Mouse (Mus musculus) brain, embryonic 14.5 days (tissue): ENCODE measurements around the gene Shank3. TPM values are rescaled to one million over a fixed set of nuclear protein-coding genes. Genes with fewer than 3 reads are reported as not detected.
A peak's percentile ranks its signal among the peaks of the same experiment; 100 is the strongest.

ENCODE experiments used
- DNase-seq: peaks from one replicate; pipeline ENCODE4 v3.0.0-alpha.2; 2011; ENCODE audit warnings: low read depth
- CTCF ChIP-seq: fragments of 200-500 bp; IDR thresholded peaks from 2 replicates; pipeline ENCODE4 v1.5.1; 2012; ENCODE audit warnings: inconsistent platforms, mild to moderate bottlenecking, moderate library complexity, borderline replicate concordance; ENCODE audit not compliant: insufficient read depth, insufficient read length; ENCODE audit errors: extremely low read depth
- POLR2A ChIP-seq: fragments of 200-500 bp; IDR thresholded peaks from 2 replicates; pipeline ENCODE4 v1.6.1; 2012; ENCODE audit warnings: mild to moderate bottlenecking, inconsistent platforms, borderline replicate concordance; ENCODE audit not compliant: poor library complexity, insufficient read depth, insufficient read length, severe bottlenecking; ENCODE audit errors: extremely low read depth
- polyA plus RNA-seq: library from polyadenylated mRNA; depleted of rRNA; stranded (reverse); fragments of >200 nt; gene quantifications from 2 replicates; pipeline ENCODE4 v1.2.3, GENCODE M21; 2012; rRNA removed

Shank3 gene
- polyA plus RNA-seq, 1 experiment, result 41.5 TPM

DNA sequence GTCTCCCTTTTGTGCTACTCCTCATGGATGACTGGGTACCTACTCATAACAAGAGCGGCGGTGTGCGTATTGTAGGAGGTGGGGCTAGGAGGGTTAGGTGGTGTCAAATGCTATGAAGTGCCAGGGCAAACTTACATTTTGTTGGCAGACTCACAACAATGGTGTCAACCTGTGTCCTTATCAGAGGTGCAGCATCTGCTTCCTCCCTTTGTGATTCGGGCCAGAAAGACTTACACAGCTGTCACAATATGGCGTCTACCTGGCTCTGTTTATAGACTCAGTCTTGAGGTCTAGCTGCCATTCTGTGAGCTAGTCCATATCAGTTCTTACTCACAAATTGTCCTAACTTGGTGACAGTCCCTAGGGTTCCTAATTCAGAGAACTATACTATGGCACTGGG lies 85.7 kb downstream of the Shank3 start:
- no peak for TF ChIP-seq CTCF
- no peak for TF ChIP-seq POLR2A

DNA sequence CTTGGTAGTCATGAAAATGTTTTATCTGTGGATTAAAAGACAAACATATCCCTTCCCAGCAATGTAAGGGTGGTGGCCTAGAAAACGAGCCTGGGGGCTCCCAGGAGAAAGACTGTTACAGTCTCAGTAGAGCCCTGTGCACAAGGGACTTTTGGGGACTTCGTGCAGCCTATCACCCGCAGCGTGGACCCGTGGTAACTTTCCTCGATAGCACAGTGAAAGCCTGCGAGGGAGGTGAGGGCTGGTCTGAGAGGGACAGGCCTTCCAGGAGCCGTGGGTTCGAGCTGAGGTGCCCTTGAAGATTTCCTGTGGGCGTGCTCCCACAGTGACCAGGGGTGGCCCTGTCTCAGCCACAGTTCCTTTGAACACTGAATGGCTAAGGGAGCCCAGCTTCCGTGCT lies 86.2 kb downstream of the Shank3 start:
- DNase-seq, result no peak
- TF ChIP-seq CTCF (no peak), POLR2A (no peak)

More for the DNA sequence above, 85.7 kb downstream of the Shank3 start:
- no peak for DNase-seq

DNA sequence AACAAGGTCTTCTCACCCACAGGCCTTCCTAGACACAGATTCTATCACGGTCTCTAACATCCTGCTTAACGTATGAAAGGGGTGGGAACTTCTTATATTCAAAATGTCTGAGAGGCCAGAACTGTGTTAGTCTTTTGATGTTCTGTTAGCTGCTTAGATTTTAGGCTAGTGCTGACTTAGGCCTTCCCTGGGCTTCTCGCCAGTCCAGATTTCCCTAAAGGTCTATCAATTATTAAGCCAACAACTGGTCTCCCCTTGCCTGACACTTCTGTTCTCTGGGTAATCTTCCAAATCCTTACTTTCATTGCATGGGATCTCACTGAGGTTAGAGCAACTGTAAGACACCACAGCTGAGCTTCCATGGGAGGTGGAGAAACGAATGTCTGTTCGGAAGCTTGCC lies 89.7 kb downstream of the Shank3 start:
- no peak for DNase-seq
- TF ChIP-seq CTCF (no peak), POLR2A (no peak)

DNA sequence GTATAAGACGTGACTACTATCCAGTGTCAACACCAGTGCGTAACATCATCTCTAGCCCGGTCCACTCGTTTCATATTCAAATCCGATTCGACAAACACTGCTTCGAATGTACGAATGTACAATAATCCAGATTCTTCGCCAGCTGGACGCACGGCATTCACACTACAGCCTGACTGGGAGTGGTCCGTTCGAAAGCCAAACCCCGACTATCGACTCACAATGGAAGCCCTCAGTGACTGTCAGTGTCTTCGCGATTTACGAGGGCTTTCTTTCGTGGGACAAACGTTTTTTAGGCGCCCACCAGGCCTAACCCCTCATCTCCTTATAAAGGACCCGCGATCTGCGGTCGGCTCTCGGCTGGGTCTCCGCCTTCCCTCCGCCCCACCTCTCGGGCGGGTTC lies 91.9 kb downstream of the Shank3 start:
- DNase-seq, result no peak

DNA sequence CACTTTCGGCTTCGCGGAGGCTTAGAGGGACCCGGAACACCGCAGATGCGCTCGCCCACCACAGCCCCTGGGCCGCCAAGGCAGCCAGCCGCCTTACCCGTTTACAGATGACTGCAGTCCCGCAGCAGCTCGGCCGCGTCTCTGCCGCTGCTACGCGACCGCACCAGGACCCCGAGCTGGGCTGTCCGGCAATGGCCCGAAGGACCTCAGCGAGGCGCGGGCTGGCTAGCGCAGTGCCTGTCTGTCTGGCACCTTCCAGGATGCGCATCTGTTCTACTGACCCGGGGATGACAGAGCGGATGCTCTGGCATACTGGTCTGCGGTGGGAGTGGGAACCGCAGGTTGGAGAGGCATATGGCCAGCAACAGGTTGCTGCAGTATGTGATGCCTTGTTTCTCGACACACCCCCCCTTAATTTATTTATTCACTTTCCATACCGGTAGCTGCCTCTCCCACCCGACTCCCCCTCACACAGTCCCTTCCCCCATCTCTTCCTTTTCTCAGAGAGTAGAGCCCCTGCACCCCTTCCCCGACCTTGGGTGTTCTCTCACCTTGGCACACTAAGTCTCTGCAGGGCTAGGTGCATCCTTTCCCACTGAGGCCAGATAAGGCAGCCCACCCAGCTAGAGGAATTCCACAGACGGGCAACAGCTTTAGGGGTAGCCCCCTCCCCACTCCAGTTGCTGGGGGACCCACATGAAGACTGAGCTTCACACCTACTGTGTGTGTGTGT lies 92.5 kb downstream of the Shank3 start, which contains the start of gene Rabl2:
Gene Rabl2 (minus strand): TSS at position 201 of the 733 bp plus-strand sequence.
- peak; percentile 96 for DNase-seq
- TF ChIP-seq CTCF (peak; percentile 38), POLR2A (peak; percentile 80; the same call in 1 of the 2 replicates)

More for the DNA sequence above, 91.9 kb downstream of the Shank3 start:
- no peak for TF ChIP-seq POLR2A
- TF ChIP-seq CTCF, result no peak

DNA sequence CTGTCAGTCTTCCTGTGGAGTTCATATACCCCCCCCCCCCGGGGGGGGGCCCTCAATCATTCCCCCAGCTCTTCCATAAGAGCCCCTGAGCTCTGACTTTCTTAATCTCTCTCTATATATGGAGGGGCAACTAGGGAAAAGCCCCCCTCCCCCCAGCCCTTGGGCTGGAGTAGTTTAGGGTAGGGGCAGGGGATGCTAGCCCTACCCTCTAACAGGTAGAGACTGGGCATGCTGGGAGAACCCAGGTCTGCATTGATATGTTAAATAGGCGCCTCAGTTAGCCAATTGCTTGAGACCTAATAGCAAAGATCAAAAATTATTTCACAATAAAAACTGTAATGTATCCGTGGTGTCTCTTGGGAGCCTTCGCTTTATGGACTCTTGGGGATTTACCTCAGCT lies 93.1 kb downstream of the Shank3 start:
- no peak for DNase-seq
- no peak for TF ChIP-seq CTCF
- TF ChIP-seq POLR2A, result no peak

DNA sequence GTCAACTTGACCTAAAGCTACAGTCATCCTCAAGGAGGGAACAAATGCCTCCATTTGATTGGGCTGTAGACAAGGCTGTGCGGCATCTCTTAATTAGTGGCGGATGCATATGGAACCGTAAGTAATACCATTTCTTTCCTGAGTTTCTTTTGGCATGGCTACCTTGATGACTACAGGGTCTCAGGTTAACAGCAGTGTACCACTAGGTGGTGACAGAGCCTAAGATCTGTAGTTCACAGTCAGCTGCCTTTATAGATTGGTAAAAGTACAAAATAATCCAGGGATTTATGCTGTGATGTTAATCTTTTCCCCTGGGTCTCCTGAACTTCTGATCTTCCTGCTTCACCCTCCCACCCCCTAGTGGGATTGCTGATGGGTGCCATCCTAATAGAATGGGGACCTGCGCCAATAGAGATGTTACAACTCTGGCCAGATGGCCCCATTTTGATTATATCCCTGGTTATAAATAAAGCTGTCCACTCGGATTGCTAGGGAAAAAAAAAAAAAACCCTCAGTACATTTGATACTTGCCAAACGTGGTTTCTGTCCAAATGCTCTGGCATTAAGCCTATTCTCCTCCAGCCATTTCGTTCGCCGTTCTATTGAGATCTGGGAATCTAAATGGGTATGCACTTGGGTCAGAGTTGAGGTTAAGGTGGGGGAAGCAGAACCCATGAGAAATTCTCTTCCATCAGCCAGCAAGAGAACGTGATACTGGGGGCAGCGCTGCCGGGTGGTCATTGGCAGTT lies 106.6 kb downstream of the Shank3 start:
- TF ChIP-seq POLR2A (no peak), CTCF (peak; percentile 11; the same call in 1 of the 2 replicates)
- DNase-seq, result peak; percentile 27

DNA sequence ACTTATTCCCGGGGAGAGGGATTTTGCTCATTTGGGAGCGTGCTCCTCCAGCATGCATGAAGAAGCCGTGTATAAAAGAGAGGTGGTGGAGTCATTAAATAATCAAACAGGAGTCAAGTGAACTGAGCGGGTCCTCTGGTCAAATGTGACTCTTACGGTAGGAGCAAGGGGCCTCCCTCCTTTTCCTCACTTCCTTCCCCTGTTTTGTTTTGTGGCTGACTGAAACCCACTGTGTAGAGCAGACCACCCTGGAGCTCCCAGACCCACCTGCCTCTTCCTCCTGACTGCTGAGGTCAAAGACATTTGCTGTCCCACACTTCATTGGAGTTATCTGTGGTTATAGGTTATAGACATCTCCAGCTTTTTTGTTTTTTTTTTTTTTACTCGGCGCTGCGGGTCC lies 108.1 kb downstream of the Shank3 start:
- no peak for TF ChIP-seq CTCF
- no peak for TF ChIP-seq POLR2A
- DNase-seq, result no peak

DNA sequence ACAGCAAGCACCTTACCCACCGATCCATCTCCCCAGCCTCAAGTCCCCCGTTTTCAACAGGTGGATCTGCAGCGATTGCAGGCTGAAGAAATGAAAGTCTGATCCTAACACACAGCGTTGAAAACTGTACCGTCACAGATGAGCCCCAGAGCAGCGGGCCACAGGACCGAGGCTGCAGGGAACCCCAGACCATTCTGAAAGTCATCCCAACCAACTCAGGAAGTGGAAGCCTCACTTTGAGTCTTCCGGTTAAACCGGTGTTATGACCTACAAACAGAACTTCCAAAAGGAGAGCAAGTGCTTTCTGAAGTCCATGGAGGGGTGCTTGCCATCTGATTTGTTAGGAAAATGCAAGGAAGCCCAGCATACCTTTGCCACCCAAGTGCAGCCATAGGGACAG lies 108.5 kb downstream of the Shank3 start:
- no peak for TF ChIP-seq POLR2A
- TF ChIP-seq CTCF, result no peak
- DNase-seq, result no peak

Other genes starting within 250 kb of the Shank3 start
- gene Sbf1, start 184.3 kb upstream of the Shank3 start, polyA plus RNA-seq, result 186 and 229 TPM in 2 replicates
- 0.11 TPM in 1 of 2 replicates, not detected in the other for gene Adm2, start 176.9 kb upstream of the Shank3 start, polyA plus RNA-seq
- not detected in 2 replicates for gene Miox, start 165.2 kb upstream of the Shank3 start, polyA plus RNA-seq
- 26.5 and 32.5 TPM in 2 replicates for gene Lmf2, start 144.0 kb upstream of the Shank3 start, polyA plus RNA-seq
- gene Ncaph2, start 143.9 kb upstream of the Shank3 start, polyA plus RNA-seq, result 126 and 172 TPM in 2 replicates
- gene Sco2, start 125.8 kb upstream of the Shank3 start, polyA plus RNA-seq, result 30.7 and 37.2 TPM in 2 replicates
- 3.8 and 4.6 TPM in 2 replicates for gene Tymp, start 122.6 kb upstream of the Shank3 start, polyA plus RNA-seq
- gene Odf3b, start 120.3 kb upstream of the Shank3 start, polyA plus RNA-seq, result 2.4 and 3.2 TPM in 2 replicates
- gene Klhdc7b, start 114.7 kb upstream of the Shank3 start, polyA plus RNA-seq, result 0.01 TPM in 1 of 2 replicates, not detected in the other
- not detected in 2 replicates for gene Syce3, start 89.1 kb upstream of the Shank3 start, polyA plus RNA-seq
- gene Cpt1b, start 73.8 kb upstream of the Shank3 start, polyA plus RNA-seq, result 7.0 and 8.6 TPM in 2 replicates
- 2.5 and 3.1 TPM in 2 replicates for gene C730034F03Rik, start 70.0 kb upstream of the Shank3 start, polyA plus RNA-seq
- gene Gm44502, start 69.9 kb upstream of the Shank3 start, polyA plus RNA-seq, result 0.34 and 1.3 TPM in 2 replicates
- 79.4 and 82.4 TPM in 2 replicates for gene Chkb, start 69.7 kb upstream of the Shank3 start, polyA plus RNA-seq
- gene Mapk8ip2, start 45.7 kb upstream of the Shank3 start, polyA plus RNA-seq, result 87.2 and 99.5 TPM in 2 replicates
- 25.3 and 28.6 TPM in 2 replicates for gene Arsa, start 22.2 kb upstream of the Shank3 start, polyA plus RNA-seq
- gene Acr, start 68.7 kb downstream of the Shank3 start, polyA plus RNA-seq, result 9.4 and 9.7 TPM in 2 replicates
- gene Rabl2, start 92.3 kb downstream of the Shank3 start, polyA plus RNA-seq, result 90.4 and 103 TPM in 2 replicates